Mouse (Mus musculus): ENCODE results near the gene Kcnq5.

DNA sequence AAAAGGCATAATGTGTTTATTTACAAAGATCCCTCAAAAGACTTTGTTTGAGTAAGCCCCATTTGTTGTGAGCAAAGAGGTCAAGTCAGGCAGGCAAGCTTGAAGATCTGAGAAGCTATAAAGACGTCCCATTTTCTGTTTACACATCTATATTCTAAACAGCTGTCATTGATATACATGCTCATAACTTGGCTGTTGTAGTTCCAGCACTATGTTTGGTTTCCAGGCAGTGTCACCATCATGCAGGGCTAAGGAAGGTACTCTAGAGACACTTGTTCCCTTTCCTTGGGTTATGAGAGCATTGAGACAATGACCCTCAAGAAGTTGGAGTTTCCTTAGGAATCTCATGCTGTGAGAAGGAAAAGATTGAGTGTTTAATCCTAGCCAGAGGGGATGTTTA, 17.6 kb upstream of the Kcnq5 start:
- no peak for TF ChIP-seq POLR2A (IDR thresholded peaks at IDR 0.05; ENCODE audit: control insufficient read depth in 1 of 2, insufficient read depth in 1 of 2, low read depth in 1 of 2, low read length in 2 of 2, poor library complexity in 1 of 2)
- TF ChIP-seq MAZ (IDR thresholded peaks at IDR 0.05; ENCODE audit: low read depth, low read length) = no peak
- TF ChIP-seq CTCF (IDR thresholded peaks at IDR 0.05 in 2 of 3, conservative IDR thresholded peaks at IDR 0.05 in 1 of 3; ENCODE audit: control insufficient read depth in 1 of 3, insufficient read depth in 1 of 3, low read depth in 2 of 3, low read length in 3 of 3, poor library complexity in 1 of 3, severe bottlenecking in 1 of 3) = no peak
- TF ChIP-seq CHD2 (IDR thresholded peaks at IDR 0.05; ENCODE audit: low read length) = no peak
- no peak for TF ChIP-seq GABPA (IDR thresholded peaks at IDR 0.05; ENCODE audit: low read depth, low read length)
- no peak for TF ChIP-seq HCFC1 (IDR thresholded peaks at IDR 0.05; ENCODE audit: low read depth, low read length)
- no peak for TF ChIP-seq EP300 (IDR thresholded peaks at IDR 0.05; ENCODE audit: low read depth in 1 of 2, low read length in 2 of 2)
- TF ChIP-seq TBP (IDR thresholded peaks at IDR 0.05; ENCODE audit: low read depth, low read length) = no peak
- TF ChIP-seq ZKSCAN1 (IDR thresholded peaks at IDR 0.05; ENCODE audit: low read depth, low read length) = no peak
